Mouse (Mus musculus): ENCODE measurements at regions not wholly inside any gene's neighbourhood (a gene's known extent, or its start where the extent isn't known, plus 50 kb on each side); places are given as distances from the start of the nearest gene placed in this dataset.

DNA sequence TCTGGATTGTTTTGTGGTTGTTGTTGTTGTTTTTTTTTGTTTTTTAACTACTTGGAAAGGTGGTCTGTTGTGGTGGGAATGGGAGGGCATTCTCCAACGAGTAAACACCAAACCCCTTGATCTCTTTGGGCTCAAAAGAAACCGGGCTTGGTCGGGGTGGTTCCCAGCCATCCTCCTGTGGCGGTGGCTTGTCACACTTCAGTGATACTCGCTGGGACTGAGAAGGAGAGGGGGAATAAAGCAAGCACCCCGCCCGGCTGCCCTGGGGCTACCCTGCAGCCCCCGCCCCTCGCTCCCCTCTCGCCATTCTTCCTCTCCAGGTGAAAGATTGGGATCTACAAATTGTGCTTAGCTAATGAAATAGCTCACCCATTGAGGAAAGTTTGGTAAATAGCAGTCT is 229.3 kb upstream of the Sp4 start:
- no peak for DNase-seq

DNA sequence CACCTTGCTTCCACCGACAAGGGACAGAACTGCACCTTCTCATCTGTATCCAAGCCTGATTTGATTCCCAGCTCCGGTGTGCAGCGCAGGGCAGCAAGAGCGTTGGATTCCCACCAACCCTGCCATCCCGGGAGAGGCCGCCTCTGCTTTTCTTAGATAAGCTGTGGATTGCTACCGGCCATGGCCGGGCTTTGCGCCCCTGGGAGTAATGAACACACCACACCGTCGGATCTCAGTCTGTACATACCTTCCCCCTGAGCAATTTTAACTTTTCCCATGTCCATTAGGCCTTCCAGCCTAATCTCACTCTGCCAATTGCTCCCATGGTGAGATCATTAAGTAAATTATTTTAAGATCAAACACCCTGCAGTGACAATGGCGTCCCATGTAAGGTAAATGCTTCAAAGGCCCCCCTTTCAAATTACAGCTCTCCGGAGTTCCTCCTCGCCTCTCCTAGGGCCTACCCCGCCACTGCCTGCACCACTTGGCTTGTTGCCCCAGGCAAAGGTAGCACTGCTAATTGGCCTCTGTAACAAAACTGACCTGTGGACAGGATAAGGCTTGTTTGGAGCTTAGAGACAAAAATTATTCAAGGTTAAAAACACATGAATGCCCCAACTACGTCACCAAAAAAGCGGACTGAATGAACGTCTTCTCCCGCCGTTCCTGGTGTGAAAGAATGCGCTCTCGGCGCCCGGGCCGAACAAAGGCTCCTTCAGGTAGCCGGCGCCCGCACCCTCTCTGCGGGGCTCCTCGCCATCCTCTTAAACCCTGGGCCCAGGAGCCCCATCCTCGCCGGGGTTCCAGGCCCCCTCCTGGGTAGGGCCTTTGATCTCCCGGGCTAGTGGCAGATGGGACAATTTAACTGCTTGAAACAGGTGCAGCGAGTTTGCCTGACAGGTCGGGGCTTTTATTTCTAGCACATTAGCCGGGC is 228.5 kb upstream of the Sp4 start:
- DNase-seq = no peak

DNA sequence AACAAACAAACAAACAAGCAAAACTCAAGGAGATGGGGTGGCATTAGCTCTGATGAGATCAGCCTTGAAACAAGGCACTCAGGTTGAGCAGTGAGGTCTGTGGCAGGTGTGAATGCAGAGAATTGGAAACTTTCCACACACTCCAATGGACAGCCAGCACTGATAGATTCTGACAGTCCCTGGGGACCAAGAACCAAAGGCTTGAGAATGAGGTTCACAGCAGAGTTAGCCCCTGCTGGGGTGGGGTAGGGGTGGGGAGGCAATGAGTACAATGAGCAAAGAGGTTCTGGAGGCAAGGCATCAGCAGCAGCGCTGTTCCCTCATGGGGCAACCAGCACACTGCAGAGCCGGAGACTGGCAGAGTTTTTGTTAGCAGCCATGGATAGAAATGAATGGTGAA is 220.5 kb upstream of the Sp4 start:
- DNase-seq = no peak

DNA sequence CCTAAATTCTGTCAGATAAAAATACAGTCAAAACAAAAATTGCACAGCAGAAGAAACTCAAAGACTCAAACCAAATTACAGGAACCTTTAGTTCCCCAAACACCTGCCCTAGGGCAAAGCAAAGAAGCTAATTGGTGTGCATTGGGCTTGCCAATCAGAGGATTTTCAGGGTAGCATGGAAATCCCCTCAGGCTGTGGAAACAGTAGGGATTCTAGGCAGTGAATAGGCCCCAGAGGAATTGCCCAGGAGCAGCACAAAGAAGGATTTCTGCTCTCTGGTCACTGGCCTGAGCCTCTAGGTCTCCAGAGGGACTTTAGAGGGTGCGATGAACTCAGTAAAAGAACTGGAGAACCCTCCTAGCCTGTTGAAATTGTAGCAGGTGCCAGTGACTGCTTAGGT is 220.1 kb upstream of the Sp4 start:
- DNase-seq = no peak

DNA sequence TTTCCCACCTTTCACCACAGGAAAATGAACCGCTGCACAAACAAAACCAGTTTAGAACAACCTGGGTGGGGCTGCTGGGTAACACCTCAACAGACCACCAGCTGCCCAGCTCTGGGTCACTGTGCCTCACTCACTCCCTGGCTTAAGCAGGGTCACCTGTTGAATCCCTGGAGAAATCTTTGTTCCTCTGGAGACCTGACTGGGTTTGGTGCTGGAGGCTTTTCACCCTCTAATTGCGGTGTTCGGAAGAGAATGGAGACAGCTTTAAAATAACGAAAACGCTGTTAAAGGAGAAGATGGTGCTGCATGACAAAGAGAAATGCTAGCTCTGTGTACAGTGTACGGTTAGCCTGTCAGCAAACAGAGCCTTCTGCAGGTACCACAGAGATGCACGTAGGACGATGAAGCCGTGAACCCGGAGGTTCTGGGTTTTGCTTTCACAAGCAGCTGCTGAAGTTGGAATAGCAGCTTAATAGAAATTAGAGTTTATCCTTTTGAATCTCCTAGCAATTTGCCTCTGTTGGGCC is 218.6 kb upstream of the Sp4 start:
- DNase-seq = no peak

DNA sequence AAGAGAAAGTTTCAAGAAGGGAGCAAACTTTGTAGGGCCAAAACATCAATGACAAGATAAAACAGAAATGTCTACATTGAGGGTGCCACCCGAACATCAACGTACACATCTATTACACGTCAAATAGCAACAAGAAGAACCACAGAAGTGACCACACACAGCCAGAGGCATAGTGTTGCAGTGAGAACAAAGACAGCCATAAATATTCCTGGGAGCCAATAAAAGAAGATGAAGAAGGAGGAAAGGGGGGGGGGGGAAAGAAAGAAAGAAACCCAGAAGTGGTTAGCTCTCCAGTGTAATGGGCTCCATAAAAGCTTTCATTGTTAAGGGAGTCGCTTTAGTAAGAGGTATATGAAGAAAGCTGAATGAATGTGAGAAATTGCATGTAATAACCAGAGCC is 209.7 kb upstream of the Sp4 start:
- no peak for DNase-seq

DNA sequence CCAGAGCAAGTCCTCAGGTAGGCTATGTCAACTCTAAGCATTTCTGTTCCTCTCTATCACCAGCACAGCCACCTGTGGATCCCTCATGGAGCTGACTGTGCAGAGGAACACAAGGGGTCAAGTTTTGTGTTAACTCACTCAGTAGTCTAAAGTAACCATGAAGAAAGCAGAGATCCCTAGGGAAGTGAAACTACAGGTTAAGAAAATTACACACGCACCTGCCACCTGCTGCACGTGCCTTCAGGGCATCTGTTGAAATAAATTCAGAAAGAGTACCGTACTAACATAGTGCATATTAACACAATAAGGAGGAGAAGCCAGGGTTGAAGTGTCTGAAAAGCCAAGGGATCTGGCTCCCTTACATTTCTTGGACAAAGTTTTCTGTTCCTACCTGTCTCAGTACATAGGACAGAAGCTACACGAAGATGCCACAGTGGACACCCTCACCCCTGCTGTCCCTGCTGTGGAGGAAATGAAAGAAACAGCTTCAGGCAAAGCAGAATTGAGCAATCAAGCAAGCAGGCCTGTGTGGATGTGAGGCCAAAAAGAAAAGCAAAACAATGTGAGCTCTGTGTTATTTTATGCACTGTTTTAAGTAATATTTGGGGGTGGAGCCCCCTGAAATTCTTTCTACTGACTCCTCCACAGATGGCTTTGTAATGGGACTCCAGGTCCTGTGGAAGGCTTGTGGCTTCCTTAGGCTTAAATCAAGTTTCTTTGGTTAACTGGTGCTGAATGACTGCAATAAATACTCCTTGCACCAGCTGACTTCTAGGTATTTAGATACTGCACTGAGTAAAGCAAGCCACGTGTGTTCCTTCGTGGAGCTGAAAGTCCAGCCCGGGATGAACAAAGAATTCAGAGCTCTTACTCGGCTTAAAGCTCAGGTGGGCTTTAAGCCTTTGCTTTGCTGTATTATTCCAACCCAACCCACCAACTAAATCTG is 208.0 kb upstream of the Sp4 start:
- no peak for DNase-seq

DNA sequence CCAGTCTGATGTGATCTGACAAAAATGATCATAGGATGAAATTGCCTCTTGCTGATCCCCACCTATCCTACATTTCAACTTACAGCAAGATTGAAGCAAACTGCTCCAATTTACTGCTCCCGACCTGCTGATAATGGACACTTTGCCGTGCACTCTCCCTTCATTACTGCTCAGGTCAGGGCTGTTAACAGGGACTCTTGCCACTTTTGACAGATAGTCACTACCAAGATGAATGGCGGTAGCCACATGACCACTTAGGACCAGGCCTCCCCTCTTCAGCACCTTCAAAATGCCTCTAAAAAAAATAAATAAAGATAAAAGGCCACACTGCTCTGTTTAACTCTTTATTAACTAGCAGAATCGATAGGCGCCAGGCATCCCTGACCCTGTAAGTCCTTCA is 199.2 kb upstream of the Sp4 start:
- no peak for DNase-seq

DNA sequence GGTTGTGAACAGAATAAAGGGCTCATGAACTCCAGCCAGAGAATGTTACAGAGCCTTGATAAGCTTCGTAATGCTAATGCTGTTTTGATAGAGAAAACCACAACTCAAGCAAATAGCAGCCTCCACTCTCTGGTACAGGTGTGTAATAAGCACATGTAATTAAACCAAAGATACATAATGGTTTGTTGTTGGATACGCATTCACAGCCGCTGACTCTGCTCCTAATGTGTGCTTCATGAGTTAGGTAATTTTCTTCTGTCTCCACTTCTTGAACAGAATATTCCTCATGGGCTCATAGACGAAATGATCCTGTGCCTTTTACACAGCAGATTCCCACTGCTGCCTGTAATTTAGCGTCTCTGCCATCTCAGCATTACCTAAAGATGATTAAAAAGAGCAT is 186.8 kb upstream of the Sp4 start:
- DNase-seq = no peak

DNA sequence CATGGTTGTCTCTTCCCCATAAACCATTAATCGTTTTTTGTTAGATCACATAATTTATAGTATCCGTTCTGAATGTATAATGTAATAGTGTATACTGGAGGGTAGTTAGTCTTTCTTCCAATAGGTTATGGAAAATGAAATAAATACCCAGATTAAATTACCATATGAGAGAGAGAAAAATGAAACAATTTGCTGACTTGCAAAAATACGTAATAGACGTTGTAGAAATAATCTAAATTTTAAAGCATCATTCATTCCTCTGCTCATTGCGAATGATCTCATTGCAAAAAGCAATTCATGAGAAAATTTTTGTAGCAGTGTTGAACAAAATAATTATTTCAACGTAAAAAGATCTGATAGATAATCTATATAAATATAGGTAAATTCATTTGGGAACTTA is 185.2 kb upstream of the Sp4 start:
- no peak for DNase-seq

DNA sequence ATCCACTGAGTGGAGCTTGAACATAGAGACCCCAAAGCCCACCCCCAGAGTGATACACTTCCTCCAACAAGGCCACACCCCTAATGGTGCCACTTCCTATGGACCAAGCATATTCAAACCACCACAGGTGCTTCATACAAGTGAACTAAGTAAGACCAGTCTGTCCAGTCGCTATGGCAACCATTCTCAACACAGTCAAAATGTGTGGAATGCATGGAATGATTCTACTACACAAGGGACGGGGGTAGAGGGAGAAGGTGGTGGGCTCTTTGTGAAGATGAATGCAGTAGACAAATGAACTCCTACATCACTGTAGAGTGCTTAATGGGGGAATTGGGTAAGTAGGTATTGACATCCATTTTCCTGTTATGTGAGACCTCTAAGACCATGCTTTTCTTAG is 180.1 kb upstream of the Sp4 start:
- DNase-seq = no peak

DNA sequence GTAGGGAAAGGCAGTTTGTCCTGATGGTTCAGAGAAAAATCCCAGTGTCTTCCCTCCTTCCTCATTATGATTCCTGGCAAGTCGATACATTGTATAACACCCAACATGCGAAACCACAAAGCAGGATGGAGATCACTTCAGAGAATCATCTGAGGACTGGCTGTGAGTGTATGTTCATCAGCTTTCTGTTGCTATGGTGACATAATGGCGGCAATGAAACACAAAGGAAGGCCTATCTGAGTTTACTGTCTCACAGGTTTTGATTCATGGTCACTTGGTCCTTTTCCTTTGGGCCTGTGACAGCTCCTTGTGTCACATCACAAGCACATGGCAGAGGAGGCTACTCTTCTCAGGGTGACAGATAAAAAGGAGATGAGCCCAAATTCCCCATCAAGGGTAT is 173.5 kb upstream of the Sp4 start:
- no peak for DNase-seq

DNA sequence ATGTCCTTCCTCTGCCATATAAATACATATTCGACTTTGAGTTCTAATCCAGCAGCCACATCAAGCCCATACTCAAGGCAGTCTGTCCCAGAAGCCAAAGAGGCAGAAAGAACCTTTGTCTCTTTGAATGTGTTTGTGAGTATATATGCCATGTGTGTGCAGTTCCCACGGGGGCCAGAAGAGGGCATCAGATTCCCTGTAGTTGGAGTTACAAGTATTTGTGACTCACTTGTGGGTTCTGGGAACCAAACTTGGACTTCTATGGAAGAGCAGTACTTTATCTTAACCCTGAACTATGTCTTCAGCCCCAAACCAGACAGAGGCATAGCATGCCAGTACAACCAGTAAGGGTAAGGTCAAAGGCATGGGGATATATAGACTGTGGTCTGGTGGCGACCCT is 165.6 kb upstream of the Sp4 start:
- no peak for DNase-seq

DNA sequence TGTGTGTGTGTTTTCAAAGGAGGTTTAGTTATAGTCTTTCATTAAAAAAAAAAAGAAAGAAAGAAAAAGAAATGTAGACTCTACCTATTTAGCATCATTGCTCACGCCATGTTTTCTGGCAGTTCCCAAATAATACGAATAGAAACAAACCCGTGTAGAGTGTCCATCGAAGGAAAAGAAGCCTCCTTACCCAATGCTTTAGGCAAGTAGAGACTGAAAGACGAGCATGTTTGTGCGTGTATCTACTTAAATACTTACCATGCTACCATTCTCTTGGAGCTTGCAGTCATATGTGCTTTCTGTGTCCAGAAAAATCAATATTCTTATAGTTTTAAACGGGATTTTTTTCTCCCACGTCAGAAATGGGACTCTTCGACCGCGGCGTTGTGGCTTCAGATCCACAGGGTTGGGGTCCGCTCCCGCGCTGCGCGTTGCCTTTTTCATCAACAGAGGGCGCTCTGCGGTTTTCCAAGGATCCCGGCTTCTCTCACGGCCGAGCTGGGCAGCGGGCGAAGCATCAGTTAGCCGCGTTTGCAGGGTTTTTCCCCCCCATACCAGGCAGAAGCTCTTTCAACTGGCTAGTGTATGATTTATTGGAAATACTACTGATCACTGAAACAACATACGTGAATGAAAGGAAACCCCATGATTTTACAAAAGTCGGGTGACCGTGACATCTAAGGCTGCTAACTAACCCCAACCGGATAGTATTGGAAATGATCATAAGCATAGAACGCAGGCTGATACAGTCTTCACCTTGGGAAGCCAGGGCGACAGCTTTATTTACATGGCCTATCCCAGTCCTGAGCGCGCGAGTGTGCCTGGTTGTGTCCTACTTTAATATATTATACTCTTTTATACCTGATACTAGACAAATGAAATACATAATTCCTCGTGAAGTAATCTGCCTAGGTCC is 156.5 kb upstream of the Sp4 start:
- DNase-seq = peak; percentile 44

DNA sequence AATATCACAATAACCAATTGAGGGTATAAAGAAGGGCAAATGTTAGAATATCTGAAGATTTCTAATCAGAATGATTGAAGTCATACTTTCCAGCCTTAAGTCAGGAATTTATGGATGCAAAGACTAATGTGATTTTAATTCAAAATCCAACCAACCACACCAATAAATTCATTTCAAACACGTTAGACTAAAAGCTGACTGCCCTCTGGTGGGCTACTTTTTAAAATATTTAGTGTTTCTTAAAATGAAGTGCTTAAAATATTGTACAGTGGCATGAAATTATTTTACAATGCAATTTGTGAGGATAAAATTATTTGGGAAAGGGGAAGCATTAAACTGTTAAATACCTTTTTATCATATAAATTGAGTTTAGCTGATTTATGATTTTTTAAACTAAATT is 154.4 kb upstream of the Sp4 start:
- no peak for DNase-seq

DNA sequence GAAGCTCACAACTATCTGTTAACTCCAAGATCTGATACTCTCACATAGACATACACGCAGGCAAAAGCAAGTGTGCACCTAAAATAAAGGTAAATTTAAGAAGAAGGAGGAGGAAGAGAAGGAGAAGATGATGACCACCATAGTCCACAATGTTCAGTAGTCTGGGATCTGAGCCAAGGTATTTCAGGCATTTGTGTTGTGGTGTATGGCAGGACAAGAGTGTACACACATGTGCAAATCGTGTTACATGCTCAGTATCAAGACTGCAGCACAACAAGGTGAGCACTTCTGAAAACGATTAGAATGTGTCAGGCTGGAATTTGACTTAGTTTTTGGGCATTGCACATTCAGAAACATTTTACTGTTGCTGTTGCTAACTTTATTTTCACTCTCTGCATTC is 138.4 kb upstream of the Sp4 start:
- no peak for DNase-seq

DNA sequence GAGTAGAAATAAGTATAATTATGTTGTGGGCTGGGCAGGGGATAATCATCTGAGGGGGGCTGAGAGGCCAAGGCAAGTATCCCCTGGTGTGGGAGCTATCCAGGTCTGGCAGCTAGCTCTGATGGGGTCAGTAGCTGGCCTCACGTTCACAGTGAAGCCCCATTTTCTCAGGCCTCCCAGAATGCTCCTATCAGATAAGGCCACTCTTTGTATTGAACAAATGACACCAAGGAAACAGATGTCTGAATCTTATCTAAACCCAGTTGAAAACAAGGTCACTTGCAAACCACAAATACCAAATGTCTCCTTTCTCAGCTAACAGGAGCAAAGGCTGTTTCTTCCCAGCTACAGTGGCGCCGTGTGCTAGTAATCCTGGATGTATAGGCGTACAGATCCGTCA is 137.6 kb upstream of the Sp4 start:
- DNase-seq = no peak

DNA sequence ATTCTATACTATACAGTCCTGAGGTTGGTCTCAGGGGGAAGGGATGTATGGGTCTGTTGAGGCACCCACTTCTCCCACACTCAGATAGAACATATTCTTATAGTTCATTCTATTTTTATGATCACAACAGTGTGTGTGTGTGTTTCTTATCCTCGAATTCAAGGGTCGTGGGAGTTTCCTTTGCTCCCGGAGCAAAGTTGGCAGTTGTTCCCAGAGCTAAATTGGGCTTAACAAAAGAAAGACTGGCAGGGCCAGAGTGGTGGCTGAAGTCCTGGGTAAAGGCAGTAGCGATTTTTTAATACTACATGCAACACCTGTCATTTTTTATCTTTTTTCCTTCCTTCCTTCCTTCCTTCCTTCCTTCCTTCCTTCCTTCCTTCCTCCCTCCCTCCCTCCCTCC is 131.5 kb upstream of the Sp4 start:
- DNase-seq = no peak

DNA sequence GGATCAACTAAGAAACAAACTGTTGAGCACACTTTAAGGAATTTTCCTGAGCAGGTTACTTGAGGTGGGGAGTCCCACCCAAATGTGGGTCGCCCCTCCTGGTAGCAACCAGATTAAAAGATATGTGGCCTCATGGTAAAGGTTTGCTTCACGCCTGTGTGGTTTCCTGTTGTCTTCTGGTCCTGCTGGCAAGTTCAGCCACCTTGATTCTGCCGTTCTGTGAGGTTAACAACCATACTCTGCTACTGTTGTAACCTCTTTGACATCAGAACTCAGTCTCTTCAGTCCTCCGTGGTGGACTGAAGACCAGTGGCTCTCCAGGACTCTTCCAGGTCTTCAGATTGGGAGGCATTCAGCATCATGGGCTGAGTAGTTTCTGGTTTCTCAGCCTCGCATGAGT is 127.1 kb upstream of the Sp4 start:
- no peak for DNase-seq

DNA sequence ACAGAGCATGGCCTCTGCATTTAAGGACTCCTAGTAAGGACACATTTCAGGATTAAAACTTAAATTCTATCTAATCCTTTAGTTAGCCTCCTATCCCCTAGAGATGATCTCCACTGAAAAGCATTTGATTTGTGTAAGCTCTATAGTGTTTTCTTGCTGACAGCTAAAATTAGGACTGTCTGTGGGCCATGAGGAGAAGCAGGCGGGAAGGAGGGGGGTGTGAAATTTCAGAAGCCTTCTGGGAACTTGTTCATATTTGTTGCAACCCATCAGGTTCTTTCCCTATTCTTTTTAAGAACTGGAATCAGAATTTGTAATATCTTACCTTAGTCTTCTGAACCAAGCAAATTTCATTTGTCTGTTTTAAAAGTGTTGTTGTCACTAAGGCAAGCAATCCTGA is 114.7 kb upstream of the Sp4 start:
- DNase-seq = no peak

DNA sequence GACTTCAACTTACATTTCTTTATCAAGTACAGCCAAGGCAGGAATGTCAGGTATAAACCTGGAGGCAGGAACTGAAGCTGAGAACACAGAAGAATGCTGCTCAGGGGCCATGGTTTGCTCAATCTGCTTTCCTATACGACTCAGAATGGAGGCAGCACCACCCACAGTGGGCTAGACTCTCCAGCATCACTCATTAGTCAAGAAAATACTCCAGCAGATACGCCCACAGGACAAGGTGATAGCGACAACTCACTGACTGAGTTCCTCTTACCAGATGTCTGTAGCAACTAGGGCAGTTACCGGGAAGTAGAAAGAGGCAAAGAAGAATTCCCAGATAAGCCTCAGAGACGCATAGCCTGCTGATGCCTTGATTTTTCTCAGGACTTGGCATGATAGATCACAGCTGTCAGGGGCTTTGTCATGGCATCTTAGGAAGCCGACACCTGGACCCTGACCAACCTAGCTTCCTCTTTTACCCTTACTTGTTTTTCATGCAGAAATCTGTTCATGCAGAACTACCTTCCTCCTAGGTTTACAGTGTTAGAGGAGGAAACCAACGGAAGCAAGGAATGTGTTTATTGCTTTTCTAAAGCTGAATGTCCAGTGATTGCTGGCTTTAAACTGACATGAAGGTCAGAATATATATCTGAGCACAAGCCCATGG is 110.7 kb upstream of the Sp4 start:
- DNase-seq = no peak
